Mouse (Mus musculus) hindbrain, embryonic 11.5 days (tissue): Measurements from ENCODE around the gene Tssk4. TPM values are rescaled to one million over a fixed set of nuclear protein-coding genes. Genes with fewer than 3 reads are reported as not detected.

Source experiments
- ATAC-seq: fragments of 200-750 bp; cut with Nextera tagmentation; 2 replicates; pipeline ENCODE4 v1.8.0; 2017; ENCODE audit warnings: mild to moderate bottlenecking, moderate TSS enrichment, moderate library complexity; ENCODE audit not compliant: low FRiP score
- DNase-seq: peaks from one replicate; pipeline ENCODE4 v3.0.0-alpha.2; 2015; ENCODE audit warnings: low spot score
- H3K27ac ChIP-seq: fragments of 300-500 bp; sonication (generic); 2 replicates; pipeline ENCODE4 v1.5.1; 2014; ENCODE audit warnings: mild to moderate bottlenecking, low read depth, low read length
- H3K27me3 ChIP-seq: fragments of 300-500 bp; sonication (generic); 2 replicates; pipeline ENCODE4 v1.6.1; 2014; ENCODE audit warnings: mild to moderate bottlenecking, low read length, moderate library complexity, mixed read lengths; ENCODE audit not compliant: control insufficient read depth, insufficient read depth
- H3K36me3 ChIP-seq: fragments of 300-500 bp; sonication (generic); 2 replicates; pipeline ENCODE4 v1.6.1; 2014; ENCODE audit warnings: mild to moderate bottlenecking, low read length, moderate library complexity, mixed read lengths; ENCODE audit not compliant: control insufficient read depth, insufficient read depth
- H3K4me1 ChIP-seq: fragments of 300-500 bp; sonication (generic); replicated peaks from 2 replicates; pipeline ENCODE4 v1.6.1; 2014; ENCODE audit warnings: low read length, mixed read lengths; ENCODE audit not compliant: control insufficient read depth, insufficient read depth
- H3K4me2 ChIP-seq: fragments of 300-500 bp; sonication (generic); replicated peaks from 2 replicates; pipeline ENCODE4 v1.6.1; 2014; ENCODE audit warnings: mild to moderate bottlenecking, low read depth, low read length
- H3K4me3 ChIP-seq: fragments of 300-500 bp; sonication (generic); 2 replicates; pipeline ENCODE4 v1.5.1; 2014; ENCODE audit warnings: low read depth, low read length
- H3K9ac ChIP-seq: fragments of 300-500 bp; sonication (generic); 2 replicates; pipeline ENCODE4 v1.6.1; 2014; ENCODE audit warnings: low read depth, low read length
- H3K9me3 ChIP-seq: fragments of 300-500 bp; sonication (generic); 2 replicates; pipeline ENCODE4 v1.6.1; 2016; ENCODE audit warnings: low read length; ENCODE audit not compliant: control insufficient read depth
- WGBS: fragments of 180-500 bp; shearing (Covaris S2); extraction: QIAGEN DNeasy Blood & Tissue Kit; methylation state at CpG from one replicate; pipeline ENCODE4 v1.1.7; 2014; 5-methylcytosine and 5-hydroxymethylcytosine counted together
- polyA plus RNA-seq: library from polyadenylated mRNA; unstranded; fragments of >200 nt; fragmentation: Nextera tagmentation; extraction: Ambion mirVana; gene quantifications from 2 replicates; pipeline ENCODE4 v1.2.1, GENCODE M21; 2014

Gene Tssk4
- 0.38 and 0.48 TPM in 2 replicates for polyA plus RNA-seq

DNA sequence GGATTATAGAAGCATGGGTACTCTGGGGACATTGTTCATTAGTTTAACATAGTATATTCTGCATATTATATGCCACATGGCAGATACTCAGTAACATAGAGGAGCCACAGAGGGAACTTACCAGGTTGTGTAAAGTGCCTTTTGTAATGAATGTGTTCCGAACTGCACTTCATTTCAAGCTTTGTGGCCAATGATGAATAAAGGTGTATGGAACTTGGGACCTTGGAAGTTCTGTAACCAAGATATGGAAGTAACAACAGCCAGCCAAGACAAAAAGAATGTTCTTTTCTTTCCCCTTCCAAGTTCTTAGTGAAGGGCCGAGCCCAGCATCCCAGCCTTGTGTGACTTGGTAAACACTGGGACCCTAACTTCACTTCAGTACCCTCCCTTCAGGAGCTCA, at the start of gene Tssk4:
Gene Tssk4 (plus strand): TSS at position 301 of the 400 bp plus-strand sequence.
- ATAC-seq (no peak), DNase-seq (no peak)
- Histone ChIP-seq H3K4me2 (no peak within 1 kb of the TSS), H3K36me3 (0 out of 2 replicates have a peak, but pooled peaks cover 4% of the 10 kb centered on the region), H3K9ac (no peak within 1 kb of the TSS), H3K4me3 (no peak within 1 kb of the TSS), H3K9me3 (no peaks in the 10 kb centered on the region), H3K27ac (no peak within 1 kb of the TSS), H3K27me3 (no peaks in the 10 kb centered on the region), H3K4me1 (no peaks in the 10 kb centered on the region)
- 91% methylated on average over 2 of the region's 2 CpGs for WGBS

DNA sequence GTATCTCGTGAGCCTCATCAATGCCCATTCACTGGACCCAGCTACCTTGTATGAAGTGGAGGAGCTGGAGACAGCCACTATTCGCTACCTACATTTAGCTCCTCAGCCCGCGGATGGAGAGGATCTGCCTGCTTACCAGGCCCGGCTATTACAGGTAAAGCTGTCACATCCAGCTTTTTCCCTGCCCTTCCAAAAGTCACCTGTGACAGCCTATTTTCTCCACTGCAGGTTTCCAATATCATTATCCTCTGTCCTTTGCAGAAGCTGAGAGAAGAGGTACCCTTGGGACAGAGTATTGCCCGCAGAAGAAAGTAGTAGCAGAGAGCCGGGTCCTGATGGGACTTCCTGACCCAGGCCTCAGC, 46.7 kb upstream of the Tssk4 start, which contains the start of gene Irf9:
Gene Irf9 (plus strand): TSS at position 301 of the 362 bp plus-strand sequence.
- H3K4me2 ChIP-seq = no peak within 1 kb of the TSS; the same call in 1 of the 2 replicates
- WGBS = 82% methylated on average over 7 of the region's 7 CpGs
- ATAC-seq = no peak
- no peak for DNase-seq
- no peaks in the 10 kb centered on the region for H3K4me1 ChIP-seq
- H3K36me3 ChIP-seq = 0 out of 2 replicates have a peak, but pooled peaks cover 5% of the 10 kb centered on the region
- H3K9me3 ChIP-seq = no peaks in the 10 kb centered on the region
- H3K9ac ChIP-seq = peak within 1 kb of the TSS; percentile 31; the same call in 1 of the 2 replicates
- no peak within 1 kb of the TSS for H3K4me3 ChIP-seq
- no peaks in the 10 kb centered on the region for H3K27me3 ChIP-seq
- H3K27ac ChIP-seq = no peak within 1 kb of the TSS

DNA sequence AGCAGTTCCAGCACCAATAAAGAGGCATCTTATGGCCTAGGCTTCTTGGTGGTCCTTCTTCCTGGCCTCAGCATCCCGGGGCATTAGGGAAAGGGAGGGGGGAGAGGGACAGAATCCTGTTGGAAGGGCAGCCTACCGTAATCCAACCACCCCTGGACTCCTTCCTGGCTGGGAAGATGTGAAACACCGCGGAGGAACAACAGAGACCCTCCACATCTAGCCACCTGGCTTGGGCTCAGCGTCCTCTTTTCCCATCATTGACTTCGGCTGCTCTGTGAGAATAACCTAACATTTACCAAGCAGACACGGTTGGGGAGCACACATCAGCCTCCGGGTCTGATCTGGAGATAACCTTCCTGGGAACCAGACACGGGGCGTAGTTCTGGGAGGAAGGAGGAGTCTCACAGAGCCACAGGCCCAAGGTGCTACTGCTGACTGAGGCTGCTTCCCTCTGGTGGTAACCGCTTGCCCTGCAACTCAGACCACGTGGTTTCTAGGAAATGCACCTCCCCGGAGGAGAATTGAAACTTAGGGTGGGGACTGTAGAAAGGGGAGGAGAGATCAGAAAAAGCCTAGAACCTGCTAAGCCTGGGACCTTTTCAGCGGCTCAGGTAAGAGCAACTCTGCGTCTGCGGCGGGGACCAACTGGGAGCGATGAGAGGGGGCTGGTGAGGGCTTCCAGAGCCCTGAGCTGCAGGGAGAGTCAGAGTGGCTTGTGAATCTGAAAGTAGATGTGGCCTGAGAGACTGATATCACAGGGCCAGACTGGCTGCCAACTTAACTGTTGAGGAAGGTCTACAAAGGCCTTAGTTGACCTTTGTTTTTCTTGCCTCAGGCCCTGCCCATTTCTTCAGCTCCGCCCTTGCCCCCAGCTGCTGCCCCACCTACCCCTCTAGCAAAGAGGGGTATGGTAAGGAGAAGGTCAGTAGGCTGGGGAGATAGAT, 46.1 kb upstream of the Tssk4 start:
- 0 out of 2 replicates have a peak, but pooled peaks cover 5% of the 10 kb centered on the region for H3K36me3 ChIP-seq
- H3K27me3 ChIP-seq = no peaks in the 10 kb centered on the region
- peak overlapping the region; percentile 31; the same call in 1 of the 2 replicates for H3K9ac ChIP-seq
- H3K27ac ChIP-seq = no peak overlapping the region
- DNase-seq = peak; percentile 77
- H3K9me3 ChIP-seq = no peaks in the 10 kb centered on the region
- H3K4me1 ChIP-seq = no peaks in the 10 kb centered on the region
- no peak overlapping the region; the same call in 1 of the 2 replicates for H3K4me2 ChIP-seq
- peak; percentile 82 for ATAC-seq
- no peak overlapping the region for H3K4me3 ChIP-seq
- WGBS = 19% methylated on average over 19 of the region's 19 CpGs

DNA sequence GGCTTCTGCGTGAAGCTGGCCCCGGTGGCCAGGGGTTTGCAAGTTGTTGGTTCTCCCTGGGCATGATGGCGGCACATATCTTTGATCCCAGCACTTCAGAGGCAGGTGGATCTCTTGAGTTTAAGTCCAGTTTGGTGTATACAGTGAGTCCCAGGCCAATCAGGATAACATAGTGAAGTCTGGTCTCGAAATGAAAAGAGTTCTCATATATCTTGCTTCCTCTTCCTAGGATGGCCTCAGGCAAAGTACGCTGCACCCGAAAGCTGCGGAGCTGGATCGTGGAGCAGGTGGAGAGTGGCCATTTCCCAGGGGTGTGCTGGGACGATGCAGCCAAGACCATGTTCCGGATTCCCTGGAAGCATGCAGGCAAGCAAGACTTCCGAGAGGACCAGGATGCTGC, 45.2 kb upstream of the Tssk4 start:
- Histone ChIP-seq H3K4me1 (no peaks in the 10 kb centered on the region), H3K36me3 (0 out of 2 replicates have a peak, but pooled peaks cover 3% of the 10 kb centered on the region), H3K27me3 (no peaks in the 10 kb centered on the region), H3K27ac (no peak overlapping the region), H3K9me3 (no peaks in the 10 kb centered on the region), H3K4me3 (no peak overlapping the region), H3K4me2 (no peak overlapping the region), H3K9ac (no peak overlapping the region)
- ATAC-seq (no peak), DNase-seq (no peak)
- 97% methylated on average over 11 of the region's 11 CpGs for WGBS

DNA sequence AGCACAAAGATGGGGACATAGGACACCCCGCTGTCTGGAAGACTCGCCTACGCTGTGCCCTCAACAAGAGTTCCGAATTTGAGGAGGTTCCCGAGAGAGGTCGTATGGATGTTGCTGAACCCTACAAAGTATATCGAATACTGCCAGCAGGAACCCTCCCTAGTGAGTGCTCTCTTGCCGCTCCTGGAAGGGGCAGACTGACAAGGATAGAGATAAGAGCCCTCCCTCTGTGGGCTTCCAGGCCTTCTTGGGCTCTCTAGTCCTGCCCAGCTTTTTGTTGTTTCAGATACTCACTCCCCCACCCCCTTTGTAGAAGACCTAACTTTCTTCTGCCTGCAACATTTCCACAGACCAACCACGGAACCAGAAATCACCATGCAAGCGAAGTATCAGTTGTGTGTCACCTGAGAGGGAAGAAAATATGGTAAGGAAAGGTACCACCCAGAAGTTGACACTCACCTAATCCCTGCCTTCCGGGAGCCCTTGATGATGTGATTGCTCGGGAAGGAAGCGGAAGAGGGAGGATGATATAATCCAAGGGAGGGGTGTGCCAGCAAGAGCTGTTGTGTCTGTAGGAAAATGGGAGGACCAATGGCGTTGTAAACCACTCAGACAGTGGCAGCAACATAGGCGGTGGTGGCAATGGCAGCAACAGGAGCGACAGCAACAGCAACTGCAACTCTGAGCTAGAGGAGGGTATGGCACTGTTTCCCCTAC, 44.1 kb upstream of the Tssk4 start:
- Histone ChIP-seq H3K36me3 (0 out of 2 replicates have a peak, but pooled peaks cover 3% of the 10 kb centered on the region), H3K9ac (no peak overlapping the region), H3K27me3 (no peaks in the 10 kb centered on the region), H3K4me2 (no peak overlapping the region), H3K9me3 (no peaks in the 10 kb centered on the region), H3K4me3 (no peak overlapping the region), H3K27ac (no peak overlapping the region), H3K4me1 (no peaks in the 10 kb centered on the region)
- ATAC-seq (no peak), DNase-seq (no peak)
- WGBS = 96% methylated on average over 16 of the region's 16 CpGs

DNA sequence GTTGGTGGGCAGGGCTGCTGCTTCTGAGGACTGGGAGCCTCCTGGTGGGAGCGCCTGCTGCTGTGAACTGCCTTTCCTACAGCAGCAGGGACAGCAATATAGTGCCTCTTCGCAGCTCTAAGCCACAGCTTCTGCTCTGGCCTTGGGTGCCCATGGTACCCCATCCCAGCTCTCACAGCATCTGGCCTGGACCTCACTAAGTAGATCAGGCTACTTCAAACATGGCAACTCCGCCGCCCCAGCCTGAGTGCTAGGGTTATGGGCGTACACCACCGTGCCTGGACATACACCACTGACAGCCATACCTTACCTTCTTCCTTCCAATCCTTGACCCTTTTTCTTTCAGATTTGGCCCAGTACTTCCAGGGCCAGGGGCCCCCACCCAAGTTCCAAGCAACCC, 41.6 kb upstream of the Tssk4 start:
- no peak overlapping the region for H3K27ac ChIP-seq
- H3K9me3 ChIP-seq = no peaks in the 10 kb centered on the region
- H3K27me3 ChIP-seq = no peaks in the 10 kb centered on the region
- H3K36me3 ChIP-seq = 0 out of 2 replicates have a peak, but pooled peaks cover 3% of the 10 kb centered on the region
- H3K4me3 ChIP-seq = no peak overlapping the region
- no peaks in the 10 kb centered on the region for H3K4me1 ChIP-seq
- WGBS = 94% methylated on average over 6 of the region's 6 CpGs
- no peak overlapping the region for H3K9ac ChIP-seq
- H3K4me2 ChIP-seq = no peak overlapping the region
- ATAC-seq (no peak), DNase-seq (no peak)

DNA sequence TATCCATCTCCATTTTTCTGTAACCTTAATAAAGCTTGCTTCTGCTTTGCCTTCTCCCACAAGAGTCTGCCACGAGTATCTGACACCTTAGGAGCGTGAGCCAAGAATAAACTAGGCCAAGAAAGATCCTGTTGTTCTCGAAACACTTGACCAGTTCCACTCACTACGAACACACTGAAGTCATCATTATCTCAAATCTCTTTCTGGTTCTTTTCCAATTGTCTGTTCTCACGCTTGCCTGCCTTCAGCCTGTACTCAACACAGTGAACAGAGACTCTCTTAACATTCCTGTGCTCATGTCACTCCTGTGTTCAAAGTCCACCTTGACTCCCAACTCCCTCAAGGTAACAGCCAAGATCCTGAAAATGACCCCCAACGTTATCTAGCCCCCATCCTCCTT, 36.6 kb upstream of the Tssk4 start:
- Histone ChIP-seq H3K4me1 (no peaks in the 10 kb centered on the region), H3K4me3 (no peak overlapping the region), H3K27me3 (no peaks in the 10 kb centered on the region), H3K4me2 (no peak overlapping the region), H3K27ac (no peak overlapping the region), H3K36me3 (no peaks in the 10 kb centered on the region), H3K9ac (no peak overlapping the region), H3K9me3 (no peaks in the 10 kb centered on the region)
- ATAC-seq (no peak), DNase-seq (no peak)
- WGBS = 71% methylated on average over 6 of the region's 6 CpGs

DNA sequence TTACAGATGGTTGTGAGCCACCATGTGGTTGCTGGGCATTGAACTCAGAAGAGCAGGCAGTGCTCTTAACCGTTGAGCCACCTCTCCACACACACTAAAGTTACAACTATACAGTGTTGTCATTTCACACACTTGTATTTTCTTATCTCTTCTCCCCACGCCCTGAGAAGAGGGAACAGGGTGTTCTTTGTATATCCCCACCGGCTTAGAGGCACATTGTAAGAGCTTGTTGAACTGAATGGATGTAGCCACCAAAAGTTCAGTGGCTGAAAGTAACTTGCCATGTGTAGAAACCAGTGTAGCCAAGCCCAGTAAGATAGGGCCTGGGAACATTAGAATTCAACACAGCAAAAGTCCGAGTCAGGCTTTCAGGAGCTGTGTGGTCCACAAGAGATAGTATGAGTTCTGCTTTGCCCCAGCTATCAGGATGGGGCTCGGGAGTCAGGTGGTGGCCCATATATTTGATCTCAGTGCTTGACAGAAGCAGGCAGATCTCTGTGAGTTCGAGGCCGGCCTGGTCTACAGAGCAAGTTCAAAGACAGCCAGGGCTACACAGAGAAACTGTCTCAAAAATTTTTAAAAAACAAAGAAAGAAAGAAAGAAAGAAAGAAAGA, 35.3 kb upstream of the Tssk4 start:
- no peak for ATAC-seq
- DNase-seq = no peak
- Histone ChIP-seq H3K4me2 (no peak overlapping the region), H3K27ac (no peak overlapping the region), H3K4me3 (no peak overlapping the region), H3K4me1 (no peaks in the 10 kb centered on the region), H3K36me3 (no peaks in the 10 kb centered on the region), H3K9me3 (no peaks in the 10 kb centered on the region), H3K27me3 (no peaks in the 10 kb centered on the region), H3K9ac (no peak overlapping the region)
- 83% methylated on average over 7 of the region's 7 CpGs for WGBS
